Mouse (Mus musculus) 3T3-L1 (cell line): ENCODE results near the gene Spcs1.

Experiments
- DNase-seq: peaks from one replicate; pipeline ENCODE4 v3.0.0-alpha.2; 2015; ENCODE audit warnings: low read depth, low spot score

Spcs1 gene

GRCm38 (mm10) chr14:31001307-31002205 lies at the start of gene Spcs1, which contains the start of gene Glt8d1:
Gene Spcs1, minus strand, starts transcription at chr14:31001672.
Gene Glt8d1, plus strand, starts transcription at chr14:31001400.
- peak; percentile 68 for DNase-seq

GRCm38 (mm10) chr14:31045817-31046216 lies 44.3 kb upstream of the Spcs1 start:
- DNase-seq: no peak

GRCm38 (mm10) chr14:31045296-31045695 lies 43.8 kb upstream of the Spcs1 start:
- no peak for DNase-seq

GRCm38 (mm10) chr14:31025785-31026184 lies 24.3 kb upstream of the Spcs1 start:
- peak; percentile 53 for DNase-seq

GRCm38 (mm10) chr14:31022579-31022978 lies 21.1 kb upstream of the Spcs1 start:
- no peak for DNase-seq

- DNase-seq: peak; percentile 57
These were observed 18.1 kb upstream of the Spcs1 start for GRCm38 (mm10) chr14:31019331-31020205.

- DNase-seq: peak; percentile 89
These were observed 17.4 kb upstream of the Spcs1 start, which contains the start of the genes Pbrm1 and Gnl3 for GRCm38 (mm10) chr14:31018860-31019291. Gene Pbrm1, plus strand, starts transcription at chr14:31019138. Gene Gnl3, minus strand, starts transcription at chr14:31019152.

- DNase-seq: peak; percentile 69
These were observed 16.4 kb upstream of the Spcs1 start for GRCm38 (mm10) chr14:31017854-31018253.

GRCm38 (mm10) chr14:31016063-31016462 lies 14.6 kb upstream of the Spcs1 start:
- no peak for DNase-seq

GRCm38 (mm10) chr14:31013928-31014327 lies 12.5 kb upstream of the Spcs1 start:
- DNase-seq: no peak

GRCm38 (mm10) chr14:31011588-31011987 lies 10.1 kb upstream of the Spcs1 start:
- DNase-seq: no peak

GRCm38 (mm10) chr14:31006779-31007178 lies 5.3 kb upstream of the Spcs1 start:
- DNase-seq: no peak

- no peak for DNase-seq
These were observed 3.1 kb upstream of the Spcs1 start for GRCm38 (mm10) chr14:31004527-31004926.

- DNase-seq: peak; percentile 40
These were observed 611 bp downstream of the Spcs1 start for GRCm38 (mm10) chr14:31000816-31001306.

GRCm38 (mm10) chr14:31000356-31000755 lies 1.1 kb downstream of the Spcs1 start:
- DNase-seq: peak; percentile 10

- DNase-seq: no peak
These were observed 5.1 kb downstream of the Spcs1 start for GRCm38 (mm10) chr14:30996417-30996816.

- DNase-seq: no peak
These were observed 25.2 kb downstream of the Spcs1 start for GRCm38 (mm10) chr14:30976222-30976621.

GRCm38 (mm10) chr14:30974204-30974603 lies 27.3 kb downstream of the Spcs1 start:
- DNase-seq: peak; percentile 94

GRCm38 (mm10) chr14:30960366-30960765 lies 41.1 kb downstream of the Spcs1 start:
- DNase-seq: no peak

- DNase-seq: no peak
These were observed 42.4 kb downstream of the Spcs1 start for GRCm38 (mm10) chr14:30959031-30959430.

GRCm38 (mm10) chr14:30958517-30958916 lies 43.0 kb downstream of the Spcs1 start:
- no peak for DNase-seq
